Mouse (Mus musculus) G1E (cell line): Measurements from ENCODE around the gene Rgsl1. TPM values are rescaled to one million over a fixed set of nuclear protein-coding genes. Genes with fewer than 3 reads are reported as not detected.

Source experiments
- ATAC-seq: 2 replicates; pipeline ENCODE4 v1.8.0; 2016; ENCODE audit warnings: mild to moderate bottlenecking; ENCODE audit not compliant: insufficient number of reproducible peaks, poor library complexity, low FRiP score, severe bottlenecking; ENCODE audit errors: extremely low read depth
- DNase-seq: peaks from one replicate; pipeline ENCODE4 v3.0.0; 2012; ENCODE audit warnings: low spot score
- H3K27me3 ChIP-seq: 2 replicates; pipeline ENCODE4 v1.6.1; 2012; ENCODE audit warnings: mild to moderate bottlenecking, low read length, inconsistent platforms; ENCODE audit not compliant: insufficient read depth
- H3K36me3 ChIP-seq: replicated peaks from 2 replicates; pipeline ENCODE3; 2012; ENCODE audit warnings: mild to moderate bottlenecking, inconsistent platforms
- H3K4me1 ChIP-seq: 2 replicates; pipeline ENCODE4 v1.6.1; 2012; ENCODE audit warnings: low read depth, low read length, inconsistent platforms, mixed read lengths; ENCODE audit not compliant: insufficient read depth
- H3K4me3 ChIP-seq: 2 replicates; pipeline ENCODE4 v1.5.1; 2012; ENCODE audit warnings: low read depth, mild to moderate bottlenecking, inconsistent platforms, low read length, moderate library complexity, mixed read lengths
- H3K9me3 ChIP-seq: replicated peaks from 2 replicates; pipeline ENCODE4 v1.6.1; 2012; ENCODE audit warnings: inconsistent platforms
- CTCF ChIP-seq: IDR thresholded peaks from 2 replicates; pipeline ENCODE4 v1.5.1; 2012; ENCODE audit warnings: low read depth, low read length, inconsistent platforms, mixed read lengths
- GATA1 ChIP-seq: IDR thresholded peaks from 2 replicates; pipeline ENCODE4 v1.6.1; 2012; ENCODE audit warnings: borderline replicate concordance, low read length, inconsistent platforms, mixed read lengths
- GATA2 ChIP-seq: IDR thresholded peaks from 2 replicates; pipeline ENCODE4 v1.6.1; 2012; ENCODE audit warnings: low read depth, low read length, inconsistent platforms, borderline replicate concordance
- POLR2AphosphoS5 ChIP-seq: IDR thresholded peaks from 2 replicates; pipeline ENCODE4 v1.6.1; 2012; ENCODE audit warnings: low read depth, low read length, inconsistent platforms; ENCODE audit not compliant: insufficient replicate concordance
- TAL1 ChIP-seq: conservative IDR thresholded peaks from 2 replicates; pipeline ENCODE4 v1.6.1; 2012; ENCODE audit warnings: low read depth, low read length, inconsistent platforms, mixed read lengths
- polyA plus RNA-seq: library from polyadenylated mRNA; stranded (reverse); fragments of >175 nt; gene quantifications from 2 replicates; pipeline ENCODE4 v1.2.3, GENCODE M21; 2012
- total RNA-seq, 2 experiments: library from RNA; stranded (forward) in 1 of 2; stranded (reverse) in 1 of 2; fragments of 200-1000 nt in 1 of 2; fragments of >200 nt in 1 of 2; fragmentation: Nextera tagmentation in 1 of 2; gene quantifications; 2 replicates each; pipeline ENCODE4 v1.2.3; 2014 to 2017

Gene Rgsl1
- total and polyA plus RNA-seq, 3 experiments: 0.16 TPM; not detected in 2

- Histone ChIP-seq H3K4me3 (peak within 1 kb of the TSS; percentile 61), H3K4me1 (peaks cover 58% of the 10 kb centered on the region), H3K36me3 (peaks cover 9% of the 10 kb centered on the region), H3K9me3 (no peaks in the 10 kb centered on the region), H3K27me3 (0 out of 2 replicates have a peak, but pooled peaks cover 4% of the 10 kb centered on the region)
- TF ChIP-seq GATA2 (no peak), GATA1 (no peak), TAL1 (no peak), CTCF (peak; percentile 69)
- ATAC-seq (peak; percentile 41), DNase-seq (peak; percentile 42)
Observed at GRCm38 (mm10) chr1:153749211-153749801, 94.6 kb downstream of the Rgsl1 start, which contains the start of gene Rnasel. Gene Rnasel, plus strand, starts transcription at chr1:153749426.

- H3K4me3 ChIP-seq: no peak overlapping the region
- no peaks in the 10 kb centered on the region for H3K9me3 ChIP-seq
- no peak for DNase-seq
- no peak; the same call in 1 of the 2 replicates for ATAC-seq
- H3K4me1 ChIP-seq: peaks cover 50% of the 10 kb centered on the region
- peaks cover 8% of the 10 kb centered on the region; the same call in 1 of the 2 replicates for H3K27me3 ChIP-seq
- peaks cover 1% of the 10 kb centered on the region for H3K36me3 ChIP-seq
- no peak for TF ChIP-seq POLR2AphosphoS5
Observed at GRCm38 (mm10) chr1:153748549-153748948, 95.4 kb downstream of the Rgsl1 start.

GRCm38 (mm10) chr1:153747861-153748530 is 95.9 kb downstream of the Rgsl1 start:
- no peak for ATAC-seq
- Histone ChIP-seq H3K4me1 (peaks cover 49% of the 10 kb centered on the region), H3K36me3 (no peaks in the 10 kb centered on the region), H3K27me3 (peaks cover 10% of the 10 kb centered on the region; the same call in 1 of the 2 replicates), H3K9me3 (no peaks in the 10 kb centered on the region), H3K4me3 (no peak overlapping the region)
- no peak for DNase-seq
- TF ChIP-seq POLR2AphosphoS5 (no peak), GATA2 (no peak), TAL1 (no peak), CTCF (no peak), GATA1 (no peak)

GRCm38 (mm10) chr1:153746728-153747127 is 97.2 kb downstream of the Rgsl1 start:
- 0 out of 2 replicates have a peak, but pooled peaks have one; percentile 9 for ATAC-seq
- H3K4me3 ChIP-seq: no peak overlapping the region
- H3K4me1 ChIP-seq: peaks cover 45% of the 10 kb centered on the region

GRCm38 (mm10) chr1:153746119-153746670 is 97.7 kb downstream of the Rgsl1 start:
- no peak for TF ChIP-seq GATA1
- no peak for TF ChIP-seq POLR2AphosphoS5
- no peak for TF ChIP-seq GATA2
- no peak for TF ChIP-seq CTCF
- TF ChIP-seq TAL1: no peak
- Histone ChIP-seq H3K36me3 (no peaks in the 10 kb centered on the region), H3K9me3 (no peaks in the 10 kb centered on the region), H3K27me3 (peaks cover 10% of the 10 kb centered on the region; the same call in 1 of the 2 replicates), H3K4me3 (no peak overlapping the region), H3K4me1 (peaks cover 40% of the 10 kb centered on the region)
- ATAC-seq (no peak), DNase-seq (no peak)

More at GRCm38 (mm10) chr1:153746728-153747127, 97.2 kb downstream of the Rgsl1 start:
- no peaks in the 10 kb centered on the region for H3K9me3 ChIP-seq
- TF ChIP-seq CTCF (peak; percentile 56), GATA2 (no peak), POLR2AphosphoS5 (no peak), TAL1 (no peak), GATA1 (no peak)
- no peaks in the 10 kb centered on the region for H3K36me3 ChIP-seq
- peak; percentile 34 for DNase-seq
- H3K27me3 ChIP-seq: peaks cover 10% of the 10 kb centered on the region; the same call in 1 of the 2 replicates

- Histone ChIP-seq H3K9me3 (no peaks in the 10 kb centered on the region), H3K36me3 (no peaks in the 10 kb centered on the region), H3K4me1 (peaks cover 12% of the 10 kb centered on the region; the same call in 1 of the 2 replicates), H3K4me3 (no peak overlapping the region), H3K27me3 (peaks cover 19% of the 10 kb centered on the region; the same call in 1 of the 2 replicates)
- TF ChIP-seq POLR2AphosphoS5 (no peak), CTCF (peak; percentile 72)
- ATAC-seq: no peak
- peak; percentile 39 for DNase-seq
Observed at GRCm38 (mm10) chr1:153742374-153743155, 101.4 kb downstream of the Rgsl1 start.
